Mouse (Mus musculus): ENCODE data around the gene Cep131. TPM values are rescaled to one million over a fixed set of nuclear protein-coding genes. Genes with fewer than 3 reads are reported as not detected.

Cep131 gene
- polyA plus RNA-seq, 1 experiment, result 34.7 TPM

GRCm38 (mm10) chr11:120028319-120029092 is 58.1 kb downstream of the Cep131 start:
- TF ChIP-seq GATA1 (IDR thresholded peaks at IDR 0.05; ENCODE audit: low read length), result no peak

GRCm38 (mm10) chr11:120026941-120027340 is 59.7 kb downstream of the Cep131 start:
- no peak for TF ChIP-seq GATA1 (IDR thresholded peaks at IDR 0.05; ENCODE audit: low read length)

GRCm38 (mm10) chr11:120022841-120023240 is 63.8 kb downstream of the Cep131 start:
- TF ChIP-seq GATA1 (IDR thresholded peaks at IDR 0.05; ENCODE audit: low read length), result no peak

DNA sequence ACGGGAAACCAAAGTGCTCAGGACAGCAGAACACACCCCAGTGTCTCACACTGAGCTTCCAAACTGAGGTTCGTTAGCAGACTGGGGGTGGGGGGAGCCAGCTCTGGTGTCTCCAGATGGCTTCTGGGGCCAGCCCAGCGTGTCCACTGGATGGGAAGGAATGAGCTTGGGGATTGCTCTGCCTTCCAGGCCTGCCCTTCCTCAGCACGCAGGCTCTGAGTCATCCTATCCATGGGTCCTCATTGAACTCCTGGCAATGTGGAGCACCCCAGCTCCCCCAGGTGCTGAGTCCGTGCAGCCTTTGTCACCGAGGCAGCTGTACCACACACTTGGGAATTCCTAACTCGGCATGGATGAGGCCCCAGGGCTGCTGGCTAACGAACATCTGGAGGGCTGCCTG is 64.4 kb downstream of the Cep131 start:
- no peak for TF ChIP-seq GATA1 (IDR thresholded peaks at IDR 0.05; ENCODE audit: low read length)

- no peak for TF ChIP-seq GATA1 (IDR thresholded peaks at IDR 0.05; ENCODE audit: low read length)
Measured at GRCm38 (mm10) chr11:120021367-120021766, 65.3 kb downstream of the Cep131 start.

- TF ChIP-seq GATA1 (IDR thresholded peaks at IDR 0.05; ENCODE audit: low read length), result no peak
Measured at GRCm38 (mm10) chr11:120019542-120020440, 66.8 kb downstream of the Cep131 start.

- no peak for TF ChIP-seq GATA1 (IDR thresholded peaks at IDR 0.05; ENCODE audit: low read length)
Measured at GRCm38 (mm10) chr11:120017011-120017410, 69.6 kb downstream of the Cep131 start.

DNA sequence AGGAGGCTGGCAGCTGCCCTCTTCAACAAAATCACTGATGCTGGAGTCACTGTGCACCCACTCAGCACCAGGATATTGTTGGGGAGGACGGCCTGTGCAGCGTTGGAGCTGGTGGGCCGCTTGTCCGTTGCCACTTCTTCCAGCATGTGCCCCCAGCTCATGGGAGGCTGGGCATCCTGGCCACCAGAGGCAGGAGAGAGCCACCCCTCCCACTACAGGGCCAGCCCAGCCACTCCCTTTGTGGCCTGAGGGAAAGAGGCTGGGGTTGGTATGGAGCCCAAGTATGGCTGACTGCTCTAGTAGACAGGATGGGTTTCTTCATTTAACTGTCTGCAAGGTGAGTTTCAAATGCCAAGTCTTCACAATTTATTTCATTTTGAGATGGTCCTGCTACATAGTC is 71.9 kb downstream of the Cep131 start:
- TF ChIP-seq GATA1 (IDR thresholded peaks at IDR 0.05; ENCODE audit: low read length), result no peak

Other genes with a start within 250 kb of the Cep131 start
- gene Chmp6, start 173.4 kb downstream of the Cep131 start, polyA plus RNA-seq (2012), result 70.4 and 86.6 TPM in 2 replicates
- gene Baiap2, start 144.1 kb downstream of the Cep131 start, polyA plus RNA-seq (2012), result 8.9 and 9.1 TPM in 2 replicates
- not detected in 2 replicates for gene Aatk, start 39.7 kb downstream of the Cep131 start, polyA plus RNA-seq (2012)
- gene Tepsin, start 11.9 kb upstream of the Cep131 start, polyA plus RNA-seq (2012), result 21.8 and 22.2 TPM in 2 replicates
- 94.4 and 129 TPM in 2 replicates for gene Ndufaf8, start 12.1 kb upstream of the Cep131 start, polyA plus RNA-seq (2012)
- 88.1 and 113 TPM in 2 replicates for gene Slc38a10, start 64.5 kb upstream of the Cep131 start, polyA plus RNA-seq (2012)
- gene Bahcc1, start 146.1 kb upstream of the Cep131 start, polyA plus RNA-seq (2012), result 0.12 TPM in 2 replicates